Mouse (Mus musculus): ENCODE data around the gene Gm20517. TPM values are rescaled to one million over a fixed set of nuclear protein-coding genes. Genes with fewer than 3 reads are reported as not detected.

Gm20517 gene
- polyA plus RNA-seq, 1 experiment from 2014 or later: 2.3 TPM

DNA sequence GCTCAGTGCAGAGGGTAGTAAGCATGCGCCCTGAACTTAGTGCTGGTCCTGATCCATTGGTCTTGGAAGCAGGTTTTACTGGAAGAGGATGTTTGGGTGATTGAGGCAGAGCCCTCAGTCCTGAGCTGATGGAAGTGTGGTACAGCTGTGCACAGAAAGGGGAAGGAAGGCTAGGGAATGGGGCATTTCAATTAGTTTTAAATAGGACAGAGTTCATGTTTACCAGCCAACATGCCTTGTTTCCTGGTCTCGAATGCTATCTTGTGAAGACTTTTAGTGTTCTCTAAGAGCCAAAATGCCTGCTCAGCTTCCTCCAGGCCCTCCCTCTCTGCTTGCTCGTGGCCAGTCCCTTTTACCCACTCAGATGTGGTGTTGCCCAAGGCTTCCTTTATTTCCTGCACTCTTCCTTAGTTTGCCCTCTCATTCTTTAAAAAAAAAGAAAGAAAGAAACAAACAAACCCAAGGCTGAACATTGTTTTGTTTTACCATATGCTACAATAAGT lies 47.4 kb downstream of the Gm20517 start:
- no peak overlapping the region for H3K4me2 ChIP-seq
- no peaks in the 10 kb centered on the region for H3K4me1 ChIP-seq (replicated peaks)
- H3K36me3 ChIP-seq: peaks cover 4% of the 10 kb centered on the region
- ATAC-seq (ENCODE audit: insufficient number of reproducible peaks, insufficient read depth, low FRiP score, low TSS enrichment, low read depth): no peak
- H3K9me3 ChIP-seq: no peaks in the 10 kb centered on the region
- no peaks in the 10 kb centered on the region for H3K27me3 ChIP-seq
- H3K4me3 ChIP-seq (replicated peaks): no peak overlapping the region
- WGBS: 86% methylated on average over 3 of the region's 3 CpGs
- H3K27ac ChIP-seq: no peak overlapping the region
- H3K9ac ChIP-seq (replicated peaks): no peak overlapping the region

GRCm38 (mm10) chr17:47663009-47663713 lies 51.8 kb downstream of the Gm20517 start:
- 0 out of 2 replicates have a peak, but pooled peaks cover 3% of the 10 kb centered on the region for H3K36me3 ChIP-seq
- no peaks in the 10 kb centered on the region for H3K4me1 ChIP-seq (replicated peaks)
- H3K27me3 ChIP-seq: no peaks in the 10 kb centered on the region
- no peak overlapping the region for H3K4me2 ChIP-seq
- no peak overlapping the region for H3K9ac ChIP-seq (replicated peaks)
- H3K27ac ChIP-seq: no peak overlapping the region
- H3K4me3 ChIP-seq (replicated peaks): no peak overlapping the region
- WGBS: 71% methylated on average over 9 of the region's 9 CpGs
- no peak for ATAC-seq (ENCODE audit: insufficient number of reproducible peaks, insufficient read depth, low FRiP score, low TSS enrichment, low read depth)
- H3K9me3 ChIP-seq: no peaks in the 10 kb centered on the region

- Histone ChIP-seq H3K27ac (no peak overlapping the region), H3K4me1 (replicated peaks) (no peaks in the 10 kb centered on the region), H3K9me3 (no peaks in the 10 kb centered on the region), H3K4me3 (replicated peaks) (no peak overlapping the region), H3K27me3 (no peaks in the 10 kb centered on the region), H3K4me2 (no peak overlapping the region), H3K36me3 (0 out of 2 replicates have a peak, but pooled peaks cover 3% of the 10 kb centered on the region), H3K9ac (replicated peaks) (no peak overlapping the region)
- ATAC-seq (ENCODE audit: insufficient number of reproducible peaks, insufficient read depth, low FRiP score, low TSS enrichment, low read depth): no peak
- WGBS: 89% methylated on average over 7 of the region's 7 CpGs
These were observed 53.1 kb downstream of the Gm20517 start for GRCm38 (mm10) chr17:47664474-47664873.

GRCm38 (mm10) chr17:47669166-47669565 lies 57.8 kb downstream of the Gm20517 start:
- H3K9ac ChIP-seq (replicated peaks): no peak overlapping the region
- peaks cover 10% of the 10 kb centered on the region; the same call in 1 of the 2 replicates for H3K36me3 ChIP-seq
- H3K9me3 ChIP-seq: no peaks in the 10 kb centered on the region
- 83% methylated on average over 4 of the region's 4 CpGs for WGBS
- no peak overlapping the region for H3K4me3 ChIP-seq (replicated peaks)
- no peak overlapping the region for H3K4me2 ChIP-seq
- no peak overlapping the region for H3K27ac ChIP-seq
- peaks cover 19% of the 10 kb centered on the region for H3K4me1 ChIP-seq (replicated peaks)
- H3K27me3 ChIP-seq: peaks cover 30% of the 10 kb centered on the region
- no peak for ATAC-seq (ENCODE audit: insufficient number of reproducible peaks, insufficient read depth, low FRiP score, low TSS enrichment, low read depth)

DNA sequence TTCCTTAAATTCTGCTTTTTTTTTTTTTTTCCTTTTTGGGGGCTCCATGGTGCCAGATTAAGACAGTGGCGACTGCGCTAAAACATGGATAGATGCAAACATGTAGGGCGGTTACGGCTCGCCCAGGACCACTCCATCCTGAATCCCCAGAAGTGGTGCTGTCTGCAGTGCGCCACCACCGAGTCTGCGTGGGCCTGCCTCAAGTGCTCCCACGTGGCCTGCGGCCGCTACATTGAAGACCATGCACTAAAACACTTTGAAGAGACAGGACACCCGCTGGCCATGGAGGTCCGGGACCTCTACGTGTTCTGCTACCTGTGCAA lies 60.6 kb downstream of the Gm20517 start:
- peaks cover 30% of the 10 kb centered on the region for H3K27me3 ChIP-seq
- peaks cover 19% of the 10 kb centered on the region for H3K4me1 ChIP-seq (replicated peaks)
- H3K9me3 ChIP-seq: no peaks in the 10 kb centered on the region
- peak overlapping the region; percentile 59 for H3K9ac ChIP-seq (replicated peaks)
- no peak overlapping the region for H3K27ac ChIP-seq
- WGBS: 9% methylated on average over 14 of the region's 14 CpGs
- H3K4me3 ChIP-seq (replicated peaks): peak overlapping the region; percentile 44
- peak overlapping the region; percentile 89 for H3K4me2 ChIP-seq
- H3K36me3 ChIP-seq: peaks cover 18% of the 10 kb centered on the region
- ATAC-seq (ENCODE audit: insufficient number of reproducible peaks, insufficient read depth, low FRiP score, low TSS enrichment, low read depth): 0 out of 2 replicates have a peak, but pooled peaks have one; percentile 19

GRCm38 (mm10) chr17:47672311-47673111 lies 61.1 kb downstream of the Gm20517 start:
- H3K36me3 ChIP-seq: peaks cover 18% of the 10 kb centered on the region
- H3K27ac ChIP-seq: no peak overlapping the region
- H3K9ac ChIP-seq (replicated peaks): peak overlapping the region; percentile 59
- H3K4me2 ChIP-seq: peak overlapping the region; percentile 89
- H3K4me3 ChIP-seq (replicated peaks): peak overlapping the region; percentile 44
- peaks cover 30% of the 10 kb centered on the region for H3K27me3 ChIP-seq
- 3% methylated on average over 68 of the region's 68 CpGs for WGBS
- no peaks in the 10 kb centered on the region for H3K9me3 ChIP-seq
- peaks cover 19% of the 10 kb centered on the region for H3K4me1 ChIP-seq (replicated peaks)
- peak; percentile 63; the same call in 1 of the 2 replicates for ATAC-seq (ENCODE audit: insufficient number of reproducible peaks, insufficient read depth, low FRiP score, low TSS enrichment, low read depth)

- Histone ChIP-seq H3K4me1 (replicated peaks) (peaks cover 19% of the 10 kb centered on the region), H3K4me2 (no peak overlapping the region), H3K27me3 (peaks cover 17% of the 10 kb centered on the region), H3K4me3 (replicated peaks) (no peak overlapping the region), H3K9ac (replicated peaks) (no peak overlapping the region), H3K9me3 (no peaks in the 10 kb centered on the region), H3K27ac (no peak overlapping the region), H3K36me3 (peaks cover 48% of the 10 kb centered on the region)
- WGBS: 21% methylated on average over 9 of the region's 9 CpGs
- ATAC-seq (ENCODE audit: insufficient number of reproducible peaks, insufficient read depth, low FRiP score, low TSS enrichment, low read depth): no peak
These were observed 65.2 kb downstream of the Gm20517 start for GRCm38 (mm10) chr17:47676581-47676980.

GRCm38 (mm10) chr17:47678238-47678637 lies 66.8 kb downstream of the Gm20517 start:
- ATAC-seq (ENCODE audit: insufficient number of reproducible peaks, insufficient read depth, low FRiP score, low TSS enrichment, low read depth): no peak
- Histone ChIP-seq H3K27me3 (peaks cover 4% of the 10 kb centered on the region), H3K4me3 (replicated peaks) (no peak overlapping the region), H3K4me2 (no peak overlapping the region), H3K9ac (replicated peaks) (no peak overlapping the region), H3K4me1 (replicated peaks) (peaks cover 6% of the 10 kb centered on the region), H3K27ac (no peak overlapping the region), H3K9me3 (no peaks in the 10 kb centered on the region), H3K36me3 (peaks cover 59% of the 10 kb centered on the region)
- WGBS: 90% methylated on average over 5 of the region's 5 CpGs

- H3K4me1 ChIP-seq (replicated peaks): peaks cover 3% of the 10 kb centered on the region; the same call in 1 of the 2 replicates
These were observed 67.3 kb downstream of the Gm20517 start for GRCm38 (mm10) chr17:47678702-47679101.

DNA sequence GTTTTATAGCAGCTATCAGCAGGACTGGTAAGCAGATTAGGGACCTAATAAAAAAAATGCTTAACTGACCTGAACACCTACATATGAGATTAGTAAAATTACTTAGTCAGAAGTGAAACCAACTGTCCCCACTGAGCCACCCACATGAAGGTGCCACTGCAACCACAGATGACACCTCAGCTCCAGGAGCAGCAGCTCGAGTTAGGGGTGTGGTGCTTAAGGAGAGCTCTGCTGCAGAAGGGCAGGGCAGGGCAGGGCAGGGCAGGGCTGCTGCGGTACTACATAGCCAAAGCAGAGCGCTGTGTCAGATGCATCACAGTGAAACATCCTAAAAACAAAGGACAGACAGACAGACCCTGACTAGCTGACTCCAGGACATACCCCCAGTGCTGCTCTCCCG lies 71.4 kb downstream of the Gm20517 start:
- Histone ChIP-seq H3K4me1 (replicated peaks) (peaks cover 8% of the 10 kb centered on the region), H3K27me3 (no peaks in the 10 kb centered on the region), H3K36me3 (peaks cover 78% of the 10 kb centered on the region), H3K27ac (no peak overlapping the region), H3K4me3 (replicated peaks) (no peak overlapping the region), H3K4me2 (no peak overlapping the region), H3K9me3 (no peaks in the 10 kb centered on the region), H3K9ac (replicated peaks) (no peak overlapping the region)
- no peak for ATAC-seq (ENCODE audit: insufficient number of reproducible peaks, insufficient read depth, low FRiP score, low TSS enrichment, low read depth)
- 69% methylated on average over 4 of the region's 4 CpGs for WGBS

More at GRCm38 (mm10) chr17:47678702-47679101, 67.3 kb downstream of the Gm20517 start:
- Histone ChIP-seq H3K9ac (replicated peaks) (no peak overlapping the region), H3K4me2 (no peak overlapping the region), H3K4me3 (replicated peaks) (no peak overlapping the region), H3K27me3 (no peaks in the 10 kb centered on the region), H3K9me3 (no peaks in the 10 kb centered on the region), H3K27ac (no peak overlapping the region), H3K36me3 (peaks cover 60% of the 10 kb centered on the region)
- 79% methylated on average over 5 of the region's 5 CpGs for WGBS
- ATAC-seq (ENCODE audit: insufficient number of reproducible peaks, insufficient read depth, low FRiP score, low TSS enrichment, low read depth): no peak

Data from limb, embryonic 12.5 days (tissue).